22 mouse cellular contexts compared by ENCODE assay signal in the genomic region with DNA sequence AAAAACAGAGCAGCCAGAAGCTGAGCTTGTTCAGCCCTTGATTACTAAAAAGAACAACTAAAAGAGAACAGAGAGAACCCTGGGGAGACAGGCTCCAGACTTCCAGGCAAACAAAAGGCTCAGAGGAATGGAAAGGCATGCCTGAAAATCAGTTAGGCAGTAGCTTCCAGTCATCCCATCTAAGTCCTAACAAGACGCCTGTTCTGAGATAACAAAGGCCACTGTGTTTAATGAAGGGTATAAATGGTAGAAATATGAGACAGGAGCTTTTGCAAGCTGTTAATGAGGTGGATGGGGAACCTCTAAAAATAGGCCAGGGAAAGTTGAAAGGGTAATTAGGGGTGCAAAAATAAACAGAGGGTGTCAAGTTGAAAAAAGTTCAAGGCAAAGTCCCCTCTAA. TPM values are rescaled to one million over a fixed set of nuclear protein-coding genes. Genes with fewer than 3 reads are reported as not detected.
"Had no signal": no experiment of that assay in that cellular context is flagged by ENCODE, and none has a peak within 500 bp of the region (broad histone marks: within the 10 kb centered on the region; RNA-seq: fewer than 3 reads in every experiment).

No protein-coding gene starts in this region.

- H3K4me2 ChIP-seq: lung, embryonic 14.5 days; midbrain, embryonic 12.5 days; neural tube, embryonic 13.5 days; neural tube, embryonic 15.5 days; stomach, embryonic 15.5 days had no signal

- H3K4me3 ChIP-seq: midbrain, embryonic 10.5 days; midbrain, embryonic 12.5 days; myocyte; neural tube, embryonic 13.5 days; neural tube, embryonic 15.5 days; stomach, embryonic 15.5 days had no signal

- H3K4me1 ChIP-seq: stomach, embryonic 15.5 days had no signal

- H3K27me3 ChIP-seq: midbrain, embryonic 12.5 days; neural tube, embryonic 13.5 days; neural tube, embryonic 15.5 days; stomach, embryonic 15.5 days had no signal

- H3K36me3 ChIP-seq: midbrain, embryonic 10.5 days; midbrain, embryonic 12.5 days; neural tube, embryonic 13.5 days; neural tube, embryonic 15.5 days; stomach, embryonic 15.5 days had no signal

- DNase-seq: lung, adult 18-20 months; lung, embryonic 14.5 days; lung, postnatal 10 days; lung, postnatal 4 days; midbrain, embryonic 14.5 days; right cerebral cortex, adult 18-20 months; right cerebral cortex, postnatal 25 days; right cerebral cortex, postnatal 4 days; spleen, adult 18-20 months; thymus, adult 2 months; thymus, postnatal 25 days; thymus, postnatal 4 days had no signal

- H3K27ac ChIP-seq: midbrain, embryonic 10.5 days; midbrain, embryonic 12.5 days; neural tube, embryonic 13.5 days; neural tube, embryonic 15.5 days; stomach, embryonic 15.5 days; stomach, postnatal 0 days had no signal

- H3K9ac ChIP-seq: lung, embryonic 14.5 days; midbrain, embryonic 12.5 days; neural tube, embryonic 13.5 days; neural tube, embryonic 15.5 days; stomach, embryonic 15.5 days had no signal

- ATAC-seq: midbrain, embryonic 16.5 days had no signal

- H3K9me3 ChIP-seq: midbrain, embryonic 10.5 days; midbrain, embryonic 12.5 days; neural tube, embryonic 13.5 days; neural tube, embryonic 15.5 days; stomach, embryonic 15.5 days had no signal

RNA-seq across cellular contexts. Expression of gene Atg4a-ps, which starts 4.5 kb away (rescaled TPM):
- polyA plus RNA-seq: midbrain, embryonic 14.5 days; small intestine, adult 2 months; testis, adult 2 months; thymus, adult 2 months had no signal
